In genomic region chr16:30745598-30746181, GRCm38 (mm10) we compare ENCODE assay signal across 9 mouse cellular contexts.
A peak's percentile ranks its signal among the peaks of the same experiment; 100 is the strongest.
DNase-seq lines count a peak whose midpoint lies in the region; ATAC-seq lines count a peak whose summit lies in the region.
"Had no signal": no experiment of that assay in that cellular context is flagged by ENCODE, and none has a peak within 500 bp of the region (broad histone marks: within the 10 kb centered on the region; RNA-seq: fewer than 3 reads in every experiment).

No protein-coding gene starts in this region.

- no peak for ATAC-seq in forebrain, embryonic 15.5 days (replicated peaks)
- no peak for ATAC-seq in kidney, embryonic 14.5 days (ENCODE audit: low FRiP score, low TSS enrichment)
- ATAC-seq in limb, embryonic 13.5 days (ENCODE audit: low FRiP score, low read depth): 0 out of 2 replicates have a peak, but pooled peaks have one; percentile 28
- no peak for ATAC-seq in megakaryocyte-erythroid progenitor cell, adult 5-6 weeks (replicated peaks; ENCODE audit: low FRiP score, low TSS enrichment, poor library complexity, severe bottlenecking)

- intact Hi-C loops in gastrocnemius, postnatal 14 days (cut with DNase I; ENCODE audit: low total_unique reads): no loop called here

- peak overlapping the region; percentile 68 for H3K27ac ChIP-seq in forebrain, embryonic 10.5 days
- no peak overlapping the region for H3K27ac ChIP-seq in forebrain, embryonic 15.5 days (replicated peaks)
- peak overlapping the region; percentile 66; the same call in 1 of the 2 replicates for H3K27ac ChIP-seq in kidney, embryonic 14.5 days (ENCODE audit: low read depth, low read length)
- peak overlapping the region; percentile 2; the same call in 1 of the 2 replicates for H3K27ac ChIP-seq in limb, embryonic 13.5 days

- H3K27me3 ChIP-seq in forebrain, embryonic 10.5 days (ENCODE audit: poor library complexity, severe bottlenecking): peaks cover 9% of the 10 kb centered on the region
- H3K27me3 ChIP-seq in forebrain, embryonic 15.5 days: no peaks in the 10 kb centered on the region
- H3K27me3 ChIP-seq in kidney, embryonic 14.5 days (ENCODE audit: control insufficient read depth, insufficient read depth, low read length): no peaks in the 10 kb centered on the region
- H3K27me3 ChIP-seq in limb, embryonic 13.5 days: no peaks in the 10 kb centered on the region
- H3K27me3 ChIP-seq: CH12.LX had no signal

- H3K4me2 ChIP-seq in forebrain, embryonic 15.5 days (replicated peaks): no peak overlapping the region
- H3K4me2 ChIP-seq in kidney, embryonic 14.5 days (replicated peaks; ENCODE audit: low read depth, low read length): no peak overlapping the region
- H3K4me2 ChIP-seq in limb, embryonic 13.5 days (replicated peaks): no peak overlapping the region

- no peaks in the 10 kb centered on the region for H3K9me3 ChIP-seq in forebrain, embryonic 10.5 days
- H3K9me3 ChIP-seq in forebrain, embryonic 15.5 days: no peaks in the 10 kb centered on the region
- H3K9me3 ChIP-seq in kidney, embryonic 14.5 days (ENCODE audit: control insufficient read depth, low read length): no peaks in the 10 kb centered on the region
- no peaks in the 10 kb centered on the region for H3K9me3 ChIP-seq in limb, embryonic 13.5 days

- H3K4me3 ChIP-seq in forebrain, embryonic 10.5 days: no peak overlapping the region
- H3K4me3 ChIP-seq in forebrain, embryonic 15.5 days: no peak overlapping the region
- no peak overlapping the region for H3K4me3 ChIP-seq in kidney, embryonic 14.5 days (ENCODE audit: low read length)
- H3K4me3 ChIP-seq in limb, embryonic 13.5 days: no peak overlapping the region

- H3K4me1 ChIP-seq in forebrain, embryonic 10.5 days: peaks cover 50% of the 10 kb centered on the region
- peaks cover 8% of the 10 kb centered on the region for H3K4me1 ChIP-seq in forebrain, embryonic 15.5 days
- H3K4me1 ChIP-seq in kidney, embryonic 14.5 days (ENCODE audit: control insufficient read depth, insufficient read depth, low read length): peaks cover 21% of the 10 kb centered on the region
- peaks cover 20% of the 10 kb centered on the region for H3K4me1 ChIP-seq in limb, embryonic 13.5 days

- no peak overlapping the region for H3K9ac ChIP-seq in forebrain, embryonic 15.5 days (replicated peaks)
- no peak overlapping the region for H3K9ac ChIP-seq in kidney, embryonic 14.5 days (ENCODE audit: low read depth, low read length)
- H3K9ac ChIP-seq in limb, embryonic 13.5 days: no peak overlapping the region

- WGBS in forebrain, embryonic 10.5 days: 39% methylated on average over 11 of the region's 11 CpGs
- WGBS in forebrain, embryonic 15.5 days: 53% methylated on average over 11 of the region's 11 CpGs
- 13% methylated on average over 11 of the region's 11 CpGs for WGBS in kidney, embryonic 14.5 days
- WGBS in limb, embryonic 13.5 days: 39% methylated on average over 11 of the region's 11 CpGs

- no peaks in the 10 kb centered on the region for H3K36me3 ChIP-seq in forebrain, embryonic 10.5 days (replicated peaks)
- H3K36me3 ChIP-seq in forebrain, embryonic 15.5 days: no peaks in the 10 kb centered on the region
- no peaks in the 10 kb centered on the region for H3K36me3 ChIP-seq in kidney, embryonic 14.5 days (ENCODE audit: control insufficient read depth, insufficient read depth, low read length)
- no peaks in the 10 kb centered on the region for H3K36me3 ChIP-seq in limb, embryonic 13.5 days

- peak; percentile 36 for DNase-seq in forebrain, embryonic 10.5 days (ENCODE audit: extremely low spot score, low spot score)
- DNase-seq in cerebellum, adult 11-12 months: peak; percentile 42
- DNase-seq in gastrocnemius, postnatal 14 days: peak; percentile 63
- no peak for DNase-seq in testis, postnatal 14 days (ENCODE audit: low spot score)
